Mouse (Mus musculus): ENCODE results near the gene Ncoa5. TPM values are rescaled to one million over a fixed set of nuclear protein-coding genes. Genes with fewer than 3 reads are reported as not detected.

The Ncoa5 gene
- polyA plus RNA-seq, 1 experiment from 2014 or later = 34.1 TPM

- Histone ChIP-seq H3K27ac (replicated peaks in 1 of 2; ENCODE audit: control insufficient read depth in 1 of 2, insufficient read depth in 1 of 2, low read depth in 2 of 2, low read length in 2 of 2) (no peak overlapping the region), H3K4me1 (ENCODE audit: control insufficient read depth in 2 of 2, insufficient read depth in 2 of 2, low read length in 2 of 2) (no peaks in the 10 kb centered on the region), H3K4me2 (ENCODE audit: low read length) (no peak overlapping the region), H3K36me3 (ENCODE audit: control insufficient read depth, insufficient read depth, low read length) (no peaks in the 10 kb centered on the region), H3K9me3 (ENCODE audit: control insufficient read depth, low read length) (no peaks in the 10 kb centered on the region), H3K27me3 (ENCODE audit: control insufficient read depth, insufficient read depth, low read length) (peaks cover 80% of the 10 kb centered on the region), H3K9ac (ENCODE audit: low read length) (no peak overlapping the region), H3K4me3 (ENCODE audit: control insufficient read depth in 1 of 2, insufficient read depth in 1 of 2, low read depth in 1 of 2, low read length in 2 of 2) (no peak overlapping the region)
- ATAC-seq (ENCODE audit: insufficient number of reproducible peaks, insufficient read depth, low FRiP score, low read depth) = peak; percentile 48
- WGBS = 19% methylated on average over 11 of the region's 11 CpGs
These were observed 39.6 kb upstream of the Ncoa5 start for GRCm38 (mm10) chr2:165074081-165074884.

DNA sequence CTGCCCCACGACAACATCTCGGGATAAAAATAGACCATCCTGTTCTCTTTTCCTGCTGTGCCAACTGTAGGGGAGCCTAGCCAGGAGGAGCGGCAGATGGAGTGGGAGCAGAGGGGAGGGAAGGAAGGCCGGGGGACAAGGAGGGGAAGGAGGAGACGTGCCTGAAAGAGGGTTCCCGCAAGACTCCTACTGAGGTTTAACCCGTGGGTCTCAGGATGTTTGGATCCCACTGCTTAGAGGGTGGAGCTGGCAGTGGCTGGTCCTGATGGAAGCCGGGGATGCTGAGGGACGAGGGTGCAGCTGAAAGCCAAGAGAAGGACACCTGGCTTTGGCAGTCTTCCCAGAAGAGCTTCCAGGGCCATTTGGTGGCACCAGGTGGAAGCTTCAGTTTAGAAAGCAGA is 38.7 kb upstream of the Ncoa5 start:
- Histone ChIP-seq H3K9me3 (ENCODE audit: control insufficient read depth, low read length) (no peaks in the 10 kb centered on the region), H3K4me2 (ENCODE audit: low read length) (no peak overlapping the region), H3K4me1 (ENCODE audit: control insufficient read depth in 2 of 2, insufficient read depth in 2 of 2, low read length in 2 of 2) (no peaks in the 10 kb centered on the region), H3K27ac (replicated peaks in 1 of 2; ENCODE audit: control insufficient read depth in 1 of 2, insufficient read depth in 1 of 2, low read depth in 2 of 2, low read length in 2 of 2) (no peak overlapping the region), H3K4me3 (ENCODE audit: control insufficient read depth in 1 of 2, insufficient read depth in 1 of 2, low read depth in 1 of 2, low read length in 2 of 2) (no peak overlapping the region), H3K9ac (ENCODE audit: low read length) (no peak overlapping the region), H3K27me3 (ENCODE audit: control insufficient read depth, insufficient read depth, low read length) (peaks cover 71% of the 10 kb centered on the region), H3K36me3 (ENCODE audit: control insufficient read depth, insufficient read depth, low read length) (no peaks in the 10 kb centered on the region)
- ATAC-seq (ENCODE audit: insufficient number of reproducible peaks, insufficient read depth, low FRiP score, low read depth) = no peak
- WGBS = 17% methylated on average over 8 of the region's 9 CpGs

DNA sequence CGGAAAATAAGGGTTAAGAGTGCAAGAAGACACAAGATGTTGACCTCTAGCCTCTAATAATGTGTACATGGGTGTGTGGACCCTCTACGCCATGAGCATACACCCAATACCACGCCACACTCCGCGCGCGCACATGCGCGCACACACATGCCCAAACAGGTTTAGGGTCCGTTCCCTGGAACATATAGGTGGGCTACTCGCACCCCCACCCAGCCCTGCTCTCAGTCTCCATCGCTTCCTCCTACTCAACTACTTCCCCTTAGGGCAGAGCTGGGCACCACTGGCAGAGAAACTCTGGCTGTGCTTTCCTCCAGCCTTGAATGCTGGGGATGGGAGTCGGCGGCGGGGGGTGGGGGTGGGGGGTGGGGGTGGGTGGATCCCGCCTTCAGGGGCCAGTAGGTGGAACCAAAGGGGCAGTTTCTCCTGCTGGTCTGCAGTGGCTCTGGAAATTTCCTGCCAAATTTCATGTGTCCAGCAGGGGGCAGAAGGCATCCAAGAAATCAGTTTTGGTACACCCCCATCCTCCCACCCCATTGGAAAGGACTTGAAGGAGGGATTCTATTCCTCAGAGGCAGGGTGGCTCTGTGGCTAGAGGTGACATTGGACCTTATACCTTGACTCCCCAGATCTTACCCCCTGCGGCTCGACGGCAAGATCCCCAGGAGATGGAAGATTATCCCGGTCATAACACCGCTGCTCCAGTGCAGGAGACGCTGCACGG is 35.6 kb upstream of the Ncoa5 start:
- 25% methylated on average over 23 of the region's 23 CpGs for WGBS
- H3K4me1 ChIP-seq (ENCODE audit: control insufficient read depth in 2 of 2, insufficient read depth in 2 of 2, low read length in 2 of 2) = no peaks in the 10 kb centered on the region
- no peak overlapping the region for H3K4me2 ChIP-seq (ENCODE audit: low read length)
- H3K4me3 ChIP-seq (ENCODE audit: control insufficient read depth in 1 of 2, insufficient read depth in 1 of 2, low read depth in 1 of 2, low read length in 2 of 2) = no peak overlapping the region
- H3K9me3 ChIP-seq (ENCODE audit: control insufficient read depth, low read length) = no peaks in the 10 kb centered on the region
- H3K9ac ChIP-seq (ENCODE audit: low read length) = no peak overlapping the region
- peaks cover 40% of the 10 kb centered on the region for H3K27me3 ChIP-seq (ENCODE audit: control insufficient read depth, insufficient read depth, low read length)
- no peak overlapping the region for H3K27ac ChIP-seq (replicated peaks in 1 of 2; ENCODE audit: control insufficient read depth in 1 of 2, insufficient read depth in 1 of 2, low read depth in 2 of 2, low read length in 2 of 2)
- ATAC-seq (ENCODE audit: insufficient number of reproducible peaks, insufficient read depth, low FRiP score, low read depth) = no peak
- H3K36me3 ChIP-seq (ENCODE audit: control insufficient read depth, insufficient read depth, low read length) = no peaks in the 10 kb centered on the region

- H3K4me1 ChIP-seq (ENCODE audit: control insufficient read depth in 2 of 2, insufficient read depth in 2 of 2, low read length in 2 of 2) = no peaks in the 10 kb centered on the region
- H3K27me3 ChIP-seq (ENCODE audit: control insufficient read depth, insufficient read depth, low read length) = peaks cover 29% of the 10 kb centered on the region
- H3K4me3 ChIP-seq (ENCODE audit: control insufficient read depth in 1 of 2, insufficient read depth in 1 of 2, low read depth in 1 of 2, low read length in 2 of 2) = no peak overlapping the region
- WGBS = 69% methylated on average over 2 of the region's 2 CpGs
- no peak for ATAC-seq (ENCODE audit: insufficient number of reproducible peaks, insufficient read depth, low FRiP score, low read depth)
- no peak overlapping the region for H3K4me2 ChIP-seq (ENCODE audit: low read length)
- H3K36me3 ChIP-seq (ENCODE audit: control insufficient read depth, insufficient read depth, low read length) = 0 out of 2 replicates have a peak, but pooled peaks cover under 1% of the 10 kb centered on the region
- no peak overlapping the region for H3K9ac ChIP-seq (ENCODE audit: low read length)
- H3K9me3 ChIP-seq (ENCODE audit: control insufficient read depth, low read length) = no peaks in the 10 kb centered on the region
- H3K27ac ChIP-seq (replicated peaks in 1 of 2; ENCODE audit: control insufficient read depth in 1 of 2, insufficient read depth in 1 of 2, low read depth in 2 of 2, low read length in 2 of 2) = no peak overlapping the region
These were observed 34.1 kb upstream of the Ncoa5 start for GRCm38 (mm10) chr2:165068806-165069205.

DNA sequence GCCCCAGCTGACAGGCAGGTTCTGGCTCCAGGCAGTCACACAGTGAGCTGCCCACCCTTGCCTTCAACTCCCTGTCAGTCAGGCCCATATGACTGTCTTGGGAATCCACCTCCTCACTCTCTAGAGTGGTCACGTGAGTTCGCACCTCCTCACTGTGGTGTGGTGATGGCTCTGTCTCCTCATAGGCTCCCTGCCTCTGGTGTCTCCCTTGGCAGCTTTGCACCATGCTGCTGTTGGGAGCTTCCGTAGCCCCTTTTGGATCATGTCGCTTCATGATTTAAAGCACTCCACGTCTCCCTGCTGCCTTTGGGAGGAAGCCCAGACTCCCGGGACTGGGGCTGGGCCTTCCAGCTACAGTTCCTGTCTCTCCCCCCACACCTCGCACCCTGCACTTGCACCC is 29.8 kb upstream of the Ncoa5 start:
- 44% methylated on average over 7 of the region's 7 CpGs for WGBS
- Histone ChIP-seq H3K9me3 (ENCODE audit: control insufficient read depth, low read length) (no peaks in the 10 kb centered on the region), H3K4me1 (ENCODE audit: control insufficient read depth in 2 of 2, insufficient read depth in 2 of 2, low read length in 2 of 2) (no peaks in the 10 kb centered on the region), H3K27ac (replicated peaks in 1 of 2; ENCODE audit: control insufficient read depth in 1 of 2, insufficient read depth in 1 of 2, low read depth in 2 of 2, low read length in 2 of 2) (no peak overlapping the region), H3K27me3 (ENCODE audit: control insufficient read depth, insufficient read depth, low read length) (no peaks in the 10 kb centered on the region), H3K4me3 (ENCODE audit: control insufficient read depth in 1 of 2, insufficient read depth in 1 of 2, low read depth in 1 of 2, low read length in 2 of 2) (no peak overlapping the region), H3K4me2 (ENCODE audit: low read length) (no peak overlapping the region), H3K9ac (ENCODE audit: low read length) (no peak overlapping the region), H3K36me3 (ENCODE audit: control insufficient read depth, insufficient read depth, low read length) (0 out of 2 replicates have a peak, but pooled peaks cover 4% of the 10 kb centered on the region)
- no peak for ATAC-seq (ENCODE audit: insufficient number of reproducible peaks, insufficient read depth, low FRiP score, low read depth)

DNA sequence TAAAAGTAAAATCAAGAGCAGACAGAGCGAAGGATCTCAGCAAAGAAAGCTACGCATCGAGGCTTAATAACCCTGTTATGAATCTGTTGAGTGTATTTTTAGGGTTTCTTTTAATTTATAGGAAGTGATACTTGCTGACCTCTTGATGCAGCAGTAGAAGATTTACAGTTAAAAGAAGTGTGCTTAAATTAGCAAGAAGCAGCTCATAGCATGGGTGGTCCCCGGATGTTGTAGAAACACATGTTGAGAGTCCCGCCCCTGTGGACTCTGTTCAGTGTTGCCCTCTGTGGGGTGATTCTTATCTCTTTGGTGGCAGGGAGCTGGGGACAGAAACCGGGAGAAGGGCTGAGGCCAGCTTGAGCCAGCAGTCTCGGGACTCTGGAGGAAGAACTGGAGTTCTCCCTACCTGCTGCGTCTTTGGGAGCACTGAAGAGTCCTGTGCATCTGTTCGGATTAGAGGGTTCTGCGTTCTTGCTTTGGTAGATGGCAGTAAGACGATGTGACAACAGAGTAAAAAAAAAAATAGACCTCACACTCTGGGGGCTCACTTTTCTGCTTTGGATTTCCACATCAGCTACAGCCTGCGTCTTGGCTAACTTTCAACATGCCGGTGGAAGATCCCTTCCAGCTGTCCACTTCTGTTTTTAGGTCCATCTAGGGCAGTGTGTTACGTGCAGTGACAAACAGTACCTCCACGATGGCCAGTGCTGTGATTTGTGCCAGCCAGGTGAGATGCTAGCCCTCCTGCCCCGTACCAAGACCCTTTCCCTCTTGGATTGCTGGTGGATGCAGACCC is 27.2 kb upstream of the Ncoa5 start:
- Histone ChIP-seq H3K9ac (ENCODE audit: low read length) (no peak overlapping the region), H3K27me3 (ENCODE audit: control insufficient read depth, insufficient read depth, low read length) (peaks cover 3% of the 10 kb centered on the region; the same call in 1 of the 2 replicates), H3K4me3 (ENCODE audit: control insufficient read depth in 1 of 2, insufficient read depth in 1 of 2, low read depth in 1 of 2, low read length in 2 of 2) (no peak overlapping the region), H3K36me3 (ENCODE audit: control insufficient read depth, insufficient read depth, low read length) (0 out of 2 replicates have a peak, but pooled peaks cover 4% of the 10 kb centered on the region), H3K4me2 (ENCODE audit: low read length) (no peak overlapping the region), H3K27ac (replicated peaks in 1 of 2; ENCODE audit: control insufficient read depth in 1 of 2, insufficient read depth in 1 of 2, low read depth in 2 of 2, low read length in 2 of 2) (no peak overlapping the region), H3K4me1 (ENCODE audit: control insufficient read depth in 2 of 2, insufficient read depth in 2 of 2, low read length in 2 of 2) (no peaks in the 10 kb centered on the region), H3K9me3 (ENCODE audit: control insufficient read depth, low read length) (no peaks in the 10 kb centered on the region)
- ATAC-seq (ENCODE audit: insufficient number of reproducible peaks, insufficient read depth, low FRiP score, low read depth) = no peak
- WGBS = 66% methylated on average over 16 of the region's 16 CpGs

GRCm38 (mm10) chr2:165059961-165060360 is 25.3 kb upstream of the Ncoa5 start:
- H3K4me3 ChIP-seq (ENCODE audit: control insufficient read depth in 1 of 2, insufficient read depth in 1 of 2, low read depth in 1 of 2, low read length in 2 of 2) = no peak overlapping the region
- H3K9ac ChIP-seq (ENCODE audit: low read length) = no peak overlapping the region
- H3K4me2 ChIP-seq (ENCODE audit: low read length) = no peak overlapping the region
- H3K36me3 ChIP-seq (ENCODE audit: control insufficient read depth, insufficient read depth, low read length) = 0 out of 2 replicates have a peak, but pooled peaks cover 4% of the 10 kb centered on the region
- H3K9me3 ChIP-seq (ENCODE audit: control insufficient read depth, low read length) = no peaks in the 10 kb centered on the region
- H3K4me1 ChIP-seq (ENCODE audit: control insufficient read depth in 2 of 2, insufficient read depth in 2 of 2, low read length in 2 of 2) = peaks cover 2 to 11% of the 10 kb centered on the region in 2 experiments
- H3K27ac ChIP-seq (replicated peaks in 1 of 2; ENCODE audit: control insufficient read depth in 1 of 2, insufficient read depth in 1 of 2, low read depth in 2 of 2, low read length in 2 of 2) = no peak overlapping the region
- 86% methylated on average over 4 of the region's 4 CpGs for WGBS
- no peak for ATAC-seq (ENCODE audit: insufficient number of reproducible peaks, insufficient read depth, low FRiP score, low read depth)
- H3K27me3 ChIP-seq (ENCODE audit: control insufficient read depth, insufficient read depth, low read length) = peaks cover 14% of the 10 kb centered on the region

Measured in heart, embryonic 14.5 days (tissue).